Mouse (Mus musculus) forebrain, postnatal 0 days (tissue): ENCODE measurements at regions not wholly inside any gene's neighbourhood (a gene's known extent, or its start where the extent isn't known, plus 50 kb on each side); places are given as distances from the start of the nearest gene placed in this dataset.

Source experiments
- ATAC-seq: fragments of 200-750 bp; cut with Nextera tagmentation; 2 replicates; pipeline ENCODE4 v1.8.0; 2017; ENCODE audit warnings: mild to moderate bottlenecking, moderate library complexity
- DNase-seq: peaks from one replicate; pipeline ENCODE4 v3.0.0-alpha.2; 2015
- H3K27ac ChIP-seq: fragments of 300-500 bp; sonication (generic); 2 replicates; pipeline ENCODE4 v1.5.1; 2014; ENCODE audit warnings: low read depth, mild to moderate bottlenecking, antibody characterized with exemption, low read length, moderate library complexity, mixed read lengths
- H3K27me3 ChIP-seq: fragments of 300-500 bp; sonication (generic); 2 replicates; pipeline ENCODE4 v1.6.1; 2014; ENCODE audit warnings: mild to moderate bottlenecking, low read length, mixed read lengths; ENCODE audit not compliant: insufficient read depth
- H3K36me3 ChIP-seq: fragments of 300-500 bp; sonication (generic); 2 replicates; pipeline ENCODE4 v1.6.1; 2014; ENCODE audit warnings: mild to moderate bottlenecking, moderate library complexity; ENCODE audit not compliant: insufficient read depth
- H3K4me1 ChIP-seq: fragments of 300-500 bp; sonication (generic); 2 replicates; pipeline ENCODE4 v1.6.1; 2014; ENCODE audit warnings: antibody characterized with exemption; ENCODE audit not compliant: insufficient read depth
- H3K4me2 ChIP-seq: fragments of 300-500 bp; sonication (generic); 2 replicates; pipeline ENCODE4 v1.6.1; 2014; ENCODE audit warnings: low read depth, mild to moderate bottlenecking, moderate library complexity
- H3K4me3 ChIP-seq: fragments of 300-500 bp; sonication (generic); 2 replicates; pipeline ENCODE4 v1.5.1; 2014; ENCODE audit warnings: low read depth, low read length, mixed read lengths
- H3K9ac ChIP-seq: fragments of 300-500 bp; sonication (generic); 2 replicates; pipeline ENCODE4 v1.6.1; 2014; ENCODE audit warnings: mild to moderate bottlenecking
- H3K9me3 ChIP-seq: fragments of 300-500 bp; sonication (generic); 2 replicates; pipeline ENCODE4 v1.6.1; 2016; ENCODE audit warnings: low read length
- CTCF ChIP-seq: sonication (generic); IDR thresholded peaks from 2 replicates; pipeline ENCODE4 v1.5.1; 2016; ENCODE audit warnings: antibody characterized with exemption, control low read depth, low read depth
- WGBS: fragments of 180-500 bp; shearing (Covaris S2); extraction: QIAGEN DNeasy Blood & Tissue Kit; methylation state at CpG from one replicate; pipeline ENCODE4 v1.1.7; 2014; 5-methylcytosine and 5-hydroxymethylcytosine counted together

GRCm38 (mm10) chr6:52443112-52443984 is 130.1 kb downstream of the Evx1 start:
- no peaks in the 10 kb centered on the region for H3K9me3 ChIP-seq
- peaks cover 3% of the 10 kb centered on the region; the same call in 1 of the 2 replicates for H3K4me1 ChIP-seq
- H3K9ac ChIP-seq, result no peak overlapping the region
- peak overlapping the region; percentile 29 for H3K4me2 ChIP-seq
- no peak overlapping the region for H3K27ac ChIP-seq
- no peaks in the 10 kb centered on the region for H3K36me3 ChIP-seq
- TF ChIP-seq CTCF, result no peak
- no peak overlapping the region for H3K4me3 ChIP-seq
- DNase-seq (peak; percentile 37), ATAC-seq (no peak; the same call in 1 of the 2 replicates)
- 28% methylated on average over 24 of the region's 24 CpGs for WGBS
- no peaks in the 10 kb centered on the region for H3K27me3 ChIP-seq

- H3K9me3 ChIP-seq, result no peaks in the 10 kb centered on the region
- WGBS, result 92% methylated on average over 11 of the region's 11 CpGs
- ATAC-seq, result no peak
- no peak overlapping the region for H3K27ac ChIP-seq
- no peaks in the 10 kb centered on the region for H3K4me1 ChIP-seq
- no peak overlapping the region for H3K4me2 ChIP-seq
- H3K27me3 ChIP-seq, result no peaks in the 10 kb centered on the region
- no peak overlapping the region for H3K9ac ChIP-seq
- H3K4me3 ChIP-seq, result no peak overlapping the region
- no peak for TF ChIP-seq CTCF
- DNase-seq, result no peak
- H3K36me3 ChIP-seq, result no peaks in the 10 kb centered on the region
Measured at GRCm38 (mm10) chr6:52458828-52459227, 145.5 kb downstream of the Evx1 start.

DNA sequence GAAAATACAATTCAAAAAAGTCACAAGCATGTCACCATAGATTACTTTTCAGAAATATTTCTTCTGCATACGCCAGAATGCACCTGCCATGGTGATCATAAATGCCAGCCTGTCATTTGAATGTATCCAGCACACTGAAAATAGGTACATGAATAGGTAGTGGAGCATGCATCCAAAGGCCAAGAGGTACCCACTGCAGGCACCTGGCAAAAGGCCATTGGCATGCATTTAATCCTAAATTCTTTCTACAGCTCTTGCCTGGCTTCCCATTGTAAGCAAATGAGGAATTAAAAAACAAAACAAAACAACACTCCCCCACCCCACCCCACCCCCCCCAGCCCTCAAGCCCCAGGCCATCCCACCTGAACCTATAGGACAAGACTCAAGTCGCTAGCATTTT is 147.9 kb downstream of the Evx1 start:
- DNase-seq (no peak), ATAC-seq (no peak)
- no peaks in the 10 kb centered on the region for H3K4me1 ChIP-seq
- H3K27me3 ChIP-seq, result no peaks in the 10 kb centered on the region
- H3K9me3 ChIP-seq, result no peaks in the 10 kb centered on the region
- H3K36me3 ChIP-seq, result no peaks in the 10 kb centered on the region
- 81% methylated on average over 2 of the region's 2 CpGs for WGBS
- no peak overlapping the region for H3K4me2 ChIP-seq
- no peak overlapping the region for H3K4me3 ChIP-seq
- H3K9ac ChIP-seq, result no peak overlapping the region
- no peak for TF ChIP-seq CTCF
- H3K27ac ChIP-seq, result no peak overlapping the region

DNA sequence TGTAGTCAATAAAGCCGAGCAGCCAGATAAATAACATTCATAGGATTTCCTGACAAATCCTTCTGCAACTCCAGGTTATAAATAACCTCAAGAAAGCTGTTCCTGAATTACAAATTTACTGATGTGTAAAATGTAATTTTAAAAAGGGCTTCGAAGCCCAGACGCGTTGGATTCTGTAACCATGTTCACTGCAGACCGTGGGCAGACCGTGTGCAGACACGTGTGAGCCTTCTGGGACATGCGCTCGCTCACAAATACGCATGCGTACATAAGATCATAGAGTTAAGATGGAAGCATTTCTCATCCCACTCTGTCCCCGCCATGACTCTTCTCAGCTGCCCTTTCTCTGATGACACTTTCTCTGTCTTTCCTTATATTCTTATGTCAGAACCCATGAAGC is 150.1 kb downstream of the Evx1 start:
- no peak overlapping the region for H3K4me3 ChIP-seq
- no peaks in the 10 kb centered on the region for H3K4me1 ChIP-seq
- 78% methylated on average over 12 of the region's 12 CpGs for WGBS
- no peaks in the 10 kb centered on the region for H3K36me3 ChIP-seq
- H3K9ac ChIP-seq, result no peak overlapping the region
- no peaks in the 10 kb centered on the region for H3K9me3 ChIP-seq
- peak overlapping the region; percentile 57 for H3K27ac ChIP-seq
- no peaks in the 10 kb centered on the region for H3K27me3 ChIP-seq
- no peak for TF ChIP-seq CTCF
- no peak overlapping the region for H3K4me2 ChIP-seq
- DNase-seq, result peak; percentile 52
- ATAC-seq, result peak; percentile 75

DNA sequence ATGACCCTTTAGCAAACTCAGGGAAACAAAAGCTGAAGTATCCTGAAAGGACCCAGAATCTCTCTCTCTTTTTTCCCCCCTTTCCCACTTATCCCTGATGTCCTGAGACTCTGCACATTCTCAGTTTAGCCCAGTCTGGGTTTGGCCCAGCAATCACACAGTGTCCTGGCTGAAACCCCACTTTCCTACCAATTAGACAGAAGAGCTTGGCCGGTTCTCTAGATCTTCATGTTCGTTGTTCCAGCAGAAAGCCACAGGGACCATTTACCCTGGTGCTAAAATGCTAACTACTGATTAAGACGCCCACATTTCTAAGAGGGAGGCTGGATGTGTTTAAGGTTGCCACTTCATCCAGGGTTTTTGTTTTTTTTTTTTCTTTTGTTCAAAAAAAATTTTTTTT is 151.3 kb downstream of the Evx1 start:
- WGBS, result 68% methylated on average over 3 of the region's 3 CpGs
- H3K27ac ChIP-seq, result no peak overlapping the region
- H3K9ac ChIP-seq, result no peak overlapping the region
- no peaks in the 10 kb centered on the region for H3K36me3 ChIP-seq
- ATAC-seq (no peak), DNase-seq (no peak)
- no peak overlapping the region for H3K4me3 ChIP-seq
- no peak for TF ChIP-seq CTCF
- H3K4me1 ChIP-seq, result no peaks in the 10 kb centered on the region
- H3K9me3 ChIP-seq, result no peaks in the 10 kb centered on the region
- H3K4me2 ChIP-seq, result no peak overlapping the region
- H3K27me3 ChIP-seq, result no peaks in the 10 kb centered on the region

GRCm38 (mm10) chr6:52465834-52466525 is 152.7 kb downstream of the Evx1 start:
- H3K4me1 ChIP-seq, result no peaks in the 10 kb centered on the region
- WGBS, result 86% methylated on average over 9 of the region's 9 CpGs
- no peak for DNase-seq

DNA sequence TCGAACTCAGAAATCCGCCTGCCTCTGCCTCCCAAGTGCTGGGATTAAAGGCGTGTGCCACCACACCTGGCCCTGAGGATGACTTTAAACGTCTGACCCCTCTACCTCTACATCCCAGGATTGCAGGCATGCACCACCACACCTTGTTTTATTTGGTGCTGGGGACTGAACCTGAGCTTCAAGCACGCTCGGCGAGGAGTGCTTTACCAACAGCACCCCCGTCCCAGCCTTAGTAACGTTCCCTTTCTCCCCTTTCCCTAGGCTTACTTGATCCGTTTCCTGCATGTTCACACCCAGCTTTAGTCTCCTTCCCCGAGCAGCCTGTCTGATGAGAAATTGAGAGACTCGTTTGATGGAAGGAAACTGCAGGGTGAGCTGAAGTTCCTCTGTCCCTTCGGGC is 157.5 kb downstream of the Evx1 start:
- Histone ChIP-seq H3K4me1 (no peaks in the 10 kb centered on the region), H3K4me3 (no peak overlapping the region), H3K27me3 (no peaks in the 10 kb centered on the region; the same call in 1 of the 2 replicates), H3K9me3 (no peaks in the 10 kb centered on the region), H3K36me3 (no peaks in the 10 kb centered on the region), H3K9ac (no peak overlapping the region), H3K27ac (no peak overlapping the region), H3K4me2 (no peak overlapping the region)
- no peak for ATAC-seq
- 85% methylated on average over 13 of the region's 13 CpGs for WGBS
- TF ChIP-seq CTCF, result no peak
- DNase-seq, result no peak

More at GRCm38 (mm10) chr6:52465834-52466525, 152.7 kb downstream of the Evx1 start:
- no peak overlapping the region for H3K9ac ChIP-seq
- H3K4me2 ChIP-seq, result no peak overlapping the region
- no peaks in the 10 kb centered on the region; the same call in 1 of the 2 replicates for H3K27me3 ChIP-seq
- no peaks in the 10 kb centered on the region for H3K9me3 ChIP-seq
- no peak overlapping the region for H3K4me3 ChIP-seq
- no peak overlapping the region for H3K27ac ChIP-seq
- no peak for ATAC-seq
- H3K36me3 ChIP-seq, result no peaks in the 10 kb centered on the region
- TF ChIP-seq CTCF, result no peak
